Mouse (Mus musculus) embryonic fibroblast, embryonic 13.5 days (primary cell): ENCODE results near the gene Mdfic.
A peak's percentile ranks its signal among the peaks of the same experiment; 100 is the strongest.

Experiments
- CTCF ChIP-seq: IDR thresholded peaks from 2 replicates; pipeline ENCODE4 v1.5.1; 2011; ENCODE audit warnings: mild to moderate bottlenecking, control low read depth, low read length, moderate library complexity, borderline replicate concordance; ENCODE audit not compliant: insufficient read depth
- POLR2A ChIP-seq: IDR thresholded peaks from 2 replicates; pipeline ENCODE4 v1.6.1; 2011; ENCODE audit warnings: low read depth, mild to moderate bottlenecking, control low read depth, low read length, moderate library complexity

DNA sequence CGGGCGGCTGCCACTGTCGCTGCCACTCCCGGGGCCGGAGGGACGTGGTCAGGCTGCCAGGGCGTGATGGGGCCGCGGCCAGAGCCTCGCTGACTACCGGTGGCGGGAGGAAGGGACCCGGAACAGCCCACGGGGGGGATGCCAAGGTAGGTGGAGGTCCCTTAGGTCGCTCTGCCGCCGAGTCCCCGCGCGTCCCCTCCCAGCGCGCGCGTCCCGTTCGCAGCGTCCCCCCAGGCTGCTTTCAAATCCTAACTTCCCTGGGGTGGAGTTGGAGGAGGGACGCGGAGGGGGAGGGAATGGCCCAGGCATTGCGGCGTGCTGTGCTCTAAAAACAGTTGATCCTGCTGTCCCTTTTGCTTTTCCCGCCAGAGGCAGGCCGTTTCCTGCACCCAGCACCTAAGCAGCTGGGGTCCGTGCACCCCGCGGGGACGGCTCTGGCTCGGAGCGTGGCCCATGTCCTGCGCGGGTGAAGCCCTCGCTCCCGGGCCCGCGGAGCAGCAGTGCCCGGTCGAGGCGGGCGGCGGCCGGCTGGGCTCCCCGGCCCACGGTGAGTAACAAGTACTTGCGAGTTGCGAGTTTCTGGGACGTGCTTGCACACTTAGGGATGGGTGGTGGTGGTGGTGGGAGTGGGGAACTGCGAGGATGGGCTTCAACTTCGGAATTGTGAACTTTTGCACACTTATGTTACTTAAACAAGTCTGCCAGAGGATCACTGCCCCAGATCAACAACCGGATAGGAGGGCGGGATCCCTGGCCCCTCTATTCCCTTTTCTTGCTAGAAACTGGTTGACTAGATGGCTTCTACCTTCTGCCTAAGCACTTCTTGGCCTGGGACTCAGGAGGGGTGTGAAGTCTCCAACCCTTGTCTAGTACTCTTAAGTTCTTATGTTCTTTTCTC, 606 bp downstream of the Mdfic start:
- TF ChIP-seq CTCF = no peak
- TF ChIP-seq POLR2A = peak; percentile 63
